Mouse (Mus musculus) lung, postnatal 14 days (tissue): Measurements from ENCODE around the gene Poc1a.
A peak's percentile ranks its signal among the peaks of the same experiment; 100 is the strongest.

Experiments used
- DNase-seq: peaks from one replicate; pipeline ENCODE4 v3.0.0; 2021

The Poc1a gene

GRCm38 (mm10) chr9:106369801-106370485, 89.1 kb downstream of the Poc1a start:
- no peak for DNase-seq

GRCm38 (mm10) chr9:106370620-106371383, 89.9 kb downstream of the Poc1a start:
- no peak for DNase-seq

GRCm38 (mm10) chr9:106371384-106371671, 90.5 kb downstream of the Poc1a start:
- DNase-seq = no peak

- DNase-seq = peak; percentile 88
Measured at GRCm38 (mm10) chr9:106371776-106372175, 90.9 kb downstream of the Poc1a start.

GRCm38 (mm10) chr9:106372431-106373412, 91.9 kb downstream of the Poc1a start:
- DNase-seq = no peak

GRCm38 (mm10) chr9:106373973-106374372, 93.1 kb downstream of the Poc1a start:
- DNase-seq = no peak

- no peak for DNase-seq
Measured at GRCm38 (mm10) chr9:106377247-106377646, 96.4 kb downstream of the Poc1a start.

- DNase-seq = no peak
Measured at GRCm38 (mm10) chr9:106378045-106378444, 97.2 kb downstream of the Poc1a start.

- DNase-seq = no peak
Measured at GRCm38 (mm10) chr9:106378753-106379152, 97.9 kb downstream of the Poc1a start.

GRCm38 (mm10) chr9:106386181-106386864, 105.5 kb downstream of the Poc1a start:
- no peak for DNase-seq

- no peak for DNase-seq
Measured at GRCm38 (mm10) chr9:106392828-106393527, 112.1 kb downstream of the Poc1a start.

- no peak for DNase-seq
Measured at GRCm38 (mm10) chr9:106393548-106393947, 112.7 kb downstream of the Poc1a start.

GRCm38 (mm10) chr9:106394649-106395602, 114.1 kb downstream of the Poc1a start:
- DNase-seq = no peak

- no peak for DNase-seq
Measured at GRCm38 (mm10) chr9:106397733-106398132, 116.9 kb downstream of the Poc1a start.

- DNase-seq = no peak
Measured at GRCm38 (mm10) chr9:106398667-106399311, 117.9 kb downstream of the Poc1a start.

GRCm38 (mm10) chr9:106399808-106400207, 118.9 kb downstream of the Poc1a start:
- no peak for DNase-seq
